Mouse (Mus musculus) heart, postnatal 0 days (tissue): ENCODE results near the gene Dkc1.

Experiments used
- CTCF ChIP-seq: IDR thresholded peaks from 2 replicates; pipeline ENCODE4 v1.5.1; 2016; ENCODE audit warnings: antibody characterized with exemption, control low read depth, low read depth
- EP300 ChIP-seq: IDR thresholded peaks from 2 replicates; pipeline ENCODE4 v1.6.1; 2016; ENCODE audit warnings: antibody characterized with exemption, low read depth

DNA sequence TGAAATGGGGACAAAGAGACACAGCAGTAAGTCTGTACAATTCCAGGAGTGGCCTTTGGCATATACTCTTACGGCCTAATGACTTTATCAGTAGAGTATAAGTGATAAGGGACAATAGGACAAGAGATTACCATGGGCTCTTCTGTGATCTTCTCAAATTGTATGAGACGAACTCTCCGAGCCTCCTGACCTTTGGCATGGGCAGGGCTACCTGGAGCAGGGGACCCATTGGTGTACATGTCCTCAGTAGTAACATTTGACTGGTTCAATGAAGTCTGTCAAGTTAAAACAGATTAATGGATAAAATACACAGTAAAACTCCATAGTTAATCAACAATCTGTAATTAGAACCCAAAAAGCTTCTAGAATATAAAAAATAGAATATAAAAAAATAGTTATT, 30.0 kb downstream of the Dkc1 start:
- TF ChIP-seq CTCF (no peak), EP300 (no peak)
